Mouse (Mus musculus) MEL (cell line): ENCODE results near the gene Natd1. TPM values are rescaled to one million over a fixed set of nuclear protein-coding genes. Genes with fewer than 3 reads are reported as not detected.

Source experiments
- DNase-seq: peaks from one replicate; pipeline ENCODE4 v3.0.0; 2011; ENCODE audit warnings: low read depth, low spot score
- H3K27ac ChIP-seq: 2 replicates; pipeline ENCODE4 v1.5.1; 2012; ENCODE audit warnings: low read depth, mild to moderate bottlenecking, control low read depth, low read length, moderate library complexity; ENCODE audit not compliant: control insufficient read depth
- H3K27me3 ChIP-seq, 2 experiments: fragments of 150-350 bp in 1 of 2; sonication (generic) in 1 of 2; 2 replicates each; pipeline ENCODE4 v1.6.1; 2012; ENCODE audit warnings: low read length in 2 of 2, mild to moderate bottlenecking in 2 of 2, improper control_type of control experiment in 1 of 2, moderate library complexity in 1 of 2; ENCODE audit not compliant: insufficient read depth in 2 of 2, control insufficient read depth in 1 of 2
- H3K36me3 ChIP-seq, 2 experiments: 2 replicates each; pipeline ENCODE4 v1.6.1; 2012 to 2014; ENCODE audit warnings: low read length in 2 of 2, improper control_type of control experiment in 1 of 2, inconsistent platforms in 1 of 2, mild to moderate bottlenecking in 1 of 2; ENCODE audit not compliant: insufficient read depth in 2 of 2, control insufficient read depth in 1 of 2
- H3K4me1 ChIP-seq, 2 experiments: fragments of 150-350 bp in 1 of 2; sonication (generic) in 1 of 2; 2 replicates each; pipeline ENCODE4 v1.6.1; 2012; ENCODE audit warnings: low read length in 2 of 2, improper control_type of control experiment in 1 of 2, mild to moderate bottlenecking in 1 of 2; ENCODE audit not compliant: insufficient read depth in 2 of 2, control insufficient read depth in 1 of 2
- H3K4me3 ChIP-seq, 2 experiments: fragments of 150-350 bp in 1 of 2; sonication (generic) in 1 of 2; 2 replicates each; pipeline ENCODE4 v1.5.1; 2012; ENCODE audit warnings: low read depth in 2 of 2, low read length in 2 of 2, mild to moderate bottlenecking in 2 of 2, moderate library complexity in 2 of 2, control low read depth in 1 of 2, improper control_type of control experiment in 1 of 2; ENCODE audit not compliant: control insufficient read depth in 1 of 2, insufficient read depth in 1 of 2
- H3K79me2 ChIP-seq: 2 replicates; pipeline ENCODE4 v1.6.1; 2012; ENCODE audit warnings: mild to moderate bottlenecking, low read length, moderate library complexity; ENCODE audit not compliant: control insufficient read depth, poor library complexity, insufficient read depth
- H3K9ac ChIP-seq: 2 replicates; pipeline ENCODE4 v1.6.1; 2012; ENCODE audit warnings: low read depth, mild to moderate bottlenecking, control low read depth, low read length, moderate library complexity; ENCODE audit not compliant: control insufficient read depth, poor library complexity, severe bottlenecking
- H3K9me3 ChIP-seq: fragments of 150-350 bp; sonication (generic); replicated peaks from 2 replicates; pipeline ENCODE4 v1.6.1; 2012; ENCODE audit warnings: mild to moderate bottlenecking, low read length, improper control_type of control experiment, moderate library complexity; ENCODE audit not compliant: insufficient read depth
- BHLHE40 ChIP-seq: IDR thresholded peaks from 2 replicates; pipeline ENCODE4 v1.6.1; 2012; ENCODE audit warnings: low read depth, mild to moderate bottlenecking, inconsistent platforms, low read length, improper control_type of control experiment, borderline replicate concordance
- CTCF ChIP-seq, 3 experiments: IDR thresholded peaks in 2 of 3; conservative IDR thresholded peaks in 1 of 3; 2 replicates each; pipeline ENCODE4 v1.5.1; 2011 to 2012; ENCODE audit warnings: low read length in 3 of 3, low read depth in 2 of 3, mild to moderate bottlenecking in 2 of 3, improper control_type of control experiment in 1 of 3, inconsistent platforms in 1 of 3, mixed read lengths in 1 of 3, moderate library complexity in 1 of 3; ENCODE audit not compliant: control insufficient read depth in 1 of 3, insufficient read depth in 1 of 3, poor library complexity in 1 of 3, severe bottlenecking in 1 of 3
- ELF1 ChIP-seq: IDR thresholded peaks from 2 replicates; pipeline ENCODE4 v1.6.1; 2014; ENCODE audit warnings: low read depth, mild to moderate bottlenecking, inconsistent platforms, low read length, improper control_type of control experiment, moderate library complexity
- ETS1 ChIP-seq: IDR thresholded peaks from 2 replicates; pipeline ENCODE4 v1.6.1; 2012; ENCODE audit warnings: low read depth, mild to moderate bottlenecking, inconsistent platforms, low read length, improper control_type of control experiment, moderate library complexity
- GABPA ChIP-seq: IDR thresholded peaks from 2 replicates; pipeline ENCODE4 v1.6.1; 2012; ENCODE audit warnings: low read depth, mild to moderate bottlenecking, inconsistent platforms, low read length, improper control_type of control experiment, moderate library complexity
- HCFC1 ChIP-seq: IDR thresholded peaks from 2 replicates; pipeline ENCODE4 v1.6.1; 2012; ENCODE audit warnings: low read depth, mild to moderate bottlenecking, inconsistent platforms, low read length, improper control_type of control experiment, moderate library complexity
- KAT2A ChIP-seq: conservative IDR thresholded peaks from 2 replicates; pipeline ENCODE4 v1.6.1; 2012; ENCODE audit warnings: low read depth, low read length, improper control_type of control experiment, inconsistent platforms
- MAX ChIP-seq: IDR thresholded peaks from 2 replicates; pipeline ENCODE4 v1.6.1; 2011; ENCODE audit warnings: low read length, improper control_type of control experiment
- MEF2A ChIP-seq: IDR thresholded peaks from 2 replicates; pipeline ENCODE4 v1.6.1; 2014; ENCODE audit warnings: low read depth, mild to moderate bottlenecking, inconsistent platforms, low read length, improper control_type of control experiment; ENCODE audit not compliant: poor library complexity, insufficient replicate concordance, severe bottlenecking; ENCODE audit errors: extremely low read depth
- MXI1 ChIP-seq: IDR thresholded peaks from 2 replicates; pipeline ENCODE4 v1.6.1; 2011; ENCODE audit warnings: mild to moderate bottlenecking, low read depth, low read length, improper control_type of control experiment
- MYC ChIP-seq: IDR thresholded peaks from 2 replicates; pipeline ENCODE4 v1.6.1; 2011; ENCODE audit warnings: low read depth, mild to moderate bottlenecking, low read length, improper control_type of control experiment, moderate library complexity
- NELFE ChIP-seq: IDR thresholded peaks from 2 replicates; pipeline ENCODE4 v1.6.1; 2011; ENCODE audit warnings: low read depth, low read length, improper control_type of control experiment
- NRF1 ChIP-seq: IDR thresholded peaks from 2 replicates; pipeline ENCODE4 v1.6.1; 2014; ENCODE audit warnings: low read depth, mild to moderate bottlenecking, inconsistent platforms, low read length, improper control_type of control experiment, moderate library complexity; ENCODE audit not compliant: poor library complexity, insufficient read depth, severe bottlenecking
- POLR2A ChIP-seq, 2 experiments: IDR thresholded peaks; 2 replicates each; pipeline ENCODE4 v1.6.1; 2011 to 2012; ENCODE audit warnings: low read length in 2 of 2, mild to moderate bottlenecking in 2 of 2, control low read depth in 1 of 2, improper control_type of control experiment in 1 of 2, low read depth in 1 of 2, moderate library complexity in 1 of 2; ENCODE audit not compliant: control insufficient read depth in 1 of 2, insufficient read depth in 1 of 2, poor library complexity in 1 of 2
- POLR2AphosphoS5 ChIP-seq: IDR thresholded peaks from 2 replicates; pipeline ENCODE4 v1.6.1; 2012; ENCODE audit warnings: low read depth, borderline replicate concordance, mild to moderate bottlenecking, inconsistent platforms, low read length, moderate library complexity, mixed read lengths
- SIN3A ChIP-seq: IDR thresholded peaks from 2 replicates; pipeline ENCODE4 v1.6.1; 2012; ENCODE audit warnings: low read length, improper control_type of control experiment, inconsistent platforms
- SMC3 ChIP-seq: IDR thresholded peaks from 2 replicates; pipeline ENCODE4 v1.6.1; 2011; ENCODE audit warnings: low read depth, low read length, improper control_type of control experiment
- TAL1 ChIP-seq: IDR thresholded peaks from 2 replicates; pipeline ENCODE4 v1.6.1; 2012; ENCODE audit warnings: mild to moderate bottlenecking, inconsistent platforms, low read length, moderate library complexity, mixed read lengths
- UBTF ChIP-seq: IDR thresholded peaks from 2 replicates; pipeline ENCODE4 v1.6.1; 2012; ENCODE audit warnings: low read depth, mild to moderate bottlenecking, inconsistent platforms, low read length, improper control_type of control experiment, moderate library complexity, borderline replicate concordance; ENCODE audit not compliant: insufficient read depth
- USF1 ChIP-seq: IDR thresholded peaks from 2 replicates; pipeline ENCODE4 v1.6.1; 2014; ENCODE audit warnings: low read depth, mild to moderate bottlenecking, inconsistent platforms, low read length, improper control_type of control experiment, moderate library complexity
- USF2 ChIP-seq, 2 experiments: IDR thresholded peaks; 2 replicates each; pipeline ENCODE4 v1.6.1; 2011 to 2012; ENCODE audit warnings: improper control_type of control experiment in 2 of 2, low read length in 2 of 2, borderline replicate concordance in 1 of 2, inconsistent platforms in 1 of 2, low read depth in 1 of 2, mild to moderate bottlenecking in 1 of 2; ENCODE audit not compliant: insufficient read depth in 1 of 2
- ZKSCAN1 ChIP-seq: IDR thresholded peaks from 2 replicates; pipeline ENCODE4 v1.6.1; 2012; ENCODE audit warnings: low read depth, mild to moderate bottlenecking, inconsistent platforms, low read length, improper control_type of control experiment, moderate library complexity
- ZMIZ1 ChIP-seq: IDR thresholded peaks from 2 replicates; pipeline ENCODE4 v1.6.1; 2012; ENCODE audit warnings: low read depth, mild to moderate bottlenecking, inconsistent platforms, low read length, improper control_type of control experiment, moderate library complexity
- ZNF384 ChIP-seq: IDR thresholded peaks from 2 replicates; pipeline ENCODE4 v1.6.1; 2012; ENCODE audit warnings: low read depth, mild to moderate bottlenecking, inconsistent platforms, low read length, improper control_type of control experiment
- polyA plus RNA-seq, 2 experiments: library from polyadenylated mRNA; stranded (reverse) in 1 of 2; unstranded in 1 of 2; fragments of >175 nt in 1 of 2; fragments of >200 nt in 1 of 2; gene quantifications; 2 replicates each; pipeline versions ENCODE4 v1.2.1 to v1.2.4; 2012; ENCODE audit warnings: low replicate concordance in 2 of 2, low read depth in 1 of 2; ENCODE audit not compliant: insufficient read length in 2 of 2, insufficient read depth in 1 of 2, missing spikeins in 1 of 2
- total RNA-seq: library from RNA; depleted of rRNA; stranded (reverse); fragments of 300-350 nt; gene quantifications from 2 replicates; pipeline ENCODE4 v1.2.3, GENCODE M21; 2012

The Natd1 gene
- total and polyA plus RNA-seq, 3 experiments: 3.0 to 10.9 TPM; not detected in 1

DNA sequence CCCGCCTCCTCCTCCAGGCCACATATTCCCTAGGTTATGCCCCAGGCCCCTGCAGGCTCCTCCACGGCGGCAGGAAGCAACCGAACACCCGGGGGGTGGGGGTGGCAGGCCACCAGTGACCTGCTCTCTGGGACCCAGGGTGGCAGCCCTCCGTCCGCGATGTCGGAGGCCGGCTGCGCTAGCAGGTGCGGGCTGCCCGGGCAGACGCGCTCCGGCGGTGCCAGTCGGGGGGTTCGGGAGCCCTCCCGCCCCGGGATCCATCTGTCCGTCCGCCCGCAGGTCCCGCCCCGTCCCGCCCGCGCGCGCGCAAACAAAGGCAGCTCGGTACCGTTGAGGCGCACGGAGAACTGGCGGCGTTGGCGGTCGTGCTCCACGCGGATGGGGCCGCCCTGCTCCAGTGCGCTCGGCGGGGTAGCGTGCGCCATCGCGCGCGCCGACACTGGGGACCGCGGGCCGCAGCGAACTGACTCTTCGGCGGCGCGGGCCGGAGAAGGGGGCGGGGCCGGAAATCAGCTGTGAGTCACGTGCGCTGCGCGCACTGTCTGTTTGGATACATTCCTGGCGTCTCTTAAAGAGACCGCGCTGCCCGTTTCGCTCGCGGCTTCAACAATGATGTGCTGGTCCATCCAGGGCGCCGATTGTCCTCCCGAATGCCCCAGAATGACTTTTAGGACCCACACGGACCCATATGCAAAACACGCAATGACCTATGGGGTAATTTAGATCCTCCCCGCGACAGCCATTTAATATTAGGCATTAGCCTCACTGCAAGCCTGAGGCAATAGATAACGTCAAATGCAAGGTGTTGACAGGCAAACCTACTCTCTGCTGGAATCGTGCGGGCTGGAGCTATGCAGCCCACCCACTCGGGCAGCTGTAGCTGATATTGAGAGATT, 1.0 kb downstream of the Natd1 start (continued):
- TF ChIP-seq UBTF: 0 out of 2 replicates have a peak, but pooled peaks have one; percentile 54
- no peak for TF ChIP-seq CTCF (IDR thresholded peaks at IDR 0.05 in 2 of 3, conservative IDR thresholded peaks at IDR 0.05 in 1 of 3; ENCODE audit: control insufficient read depth in 1 of 3, insufficient read depth in 1 of 3, low read depth in 2 of 3, low read length in 3 of 3, poor library complexity in 1 of 3, severe bottlenecking in 1 of 3)
- TF ChIP-seq MEF2A: no peak
- no peak for TF ChIP-seq ZNF384
- TF ChIP-seq ZMIZ1: no peak; the same call in none of the 2 replicates
- TF ChIP-seq MYC: no peak
- TF ChIP-seq ETS1: peak; percentile 93
- TF ChIP-seq ZKSCAN1: no peak
- TF ChIP-seq MXI1: peak; percentile 98
- peak; percentile 100 for TF ChIP-seq SIN3A
- peak; percentile 65 to 80; a peak in 3 of 4 replicates for TF ChIP-seq POLR2A (IDR thresholded peaks at IDR 0.05; ENCODE audit: control insufficient read depth in 1 of 2, insufficient read depth in 1 of 2, low read depth in 1 of 2, low read length in 2 of 2, poor library complexity in 1 of 2)
- peak; percentile 94 for TF ChIP-seq BHLHE40
- TF ChIP-seq KAT2A: no peak; the same call in 1 of the 2 replicates
- peak; percentile 68 for TF ChIP-seq NELFE
- TF ChIP-seq HCFC1: peak; percentile 85
- TF ChIP-seq POLR2AphosphoS5: no peak
- peak; percentile 31 for TF ChIP-seq ELF1
- TF ChIP-seq USF2 (IDR thresholded peaks at IDR 0.05; ENCODE audit: borderline replicate concordance in 1 of 2, insufficient read depth in 1 of 2, low read depth in 1 of 2, low read length in 2 of 2): peak; percentile 84 to 94
- TF ChIP-seq TAL1: peak; percentile 86
- TF ChIP-seq MAX: peak; percentile 96

DNA sequence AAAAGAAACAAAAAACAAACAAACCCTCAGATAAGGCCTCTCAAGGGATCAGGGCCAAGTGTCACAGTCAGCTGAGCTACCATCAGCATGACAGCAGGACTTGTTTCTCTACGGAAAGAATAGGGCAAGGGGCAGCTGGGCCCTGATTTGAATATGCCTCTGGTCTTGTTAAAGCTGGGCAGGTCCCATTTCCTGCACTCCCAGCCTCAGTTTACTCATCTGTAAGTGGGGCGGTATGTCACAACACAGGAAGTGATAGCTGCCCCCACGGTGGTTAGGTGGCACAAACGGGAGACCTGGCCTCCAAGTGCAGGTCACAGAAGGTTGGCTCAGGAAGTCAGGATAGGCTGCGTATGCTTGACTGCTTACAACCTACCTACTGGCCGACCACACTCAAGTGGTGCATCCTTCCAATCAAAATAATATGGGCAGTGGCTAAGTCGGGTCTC, 2.0 kb downstream of the Natd1 start:
- Histone ChIP-seq H3K36me3 (peaks cover 0 to 13% of the 10 kb centered on the region in 2 experiments; a peak in 2 of 4 replicates), H3K4me3 (peak overlapping the region; percentile 61 to 73), H3K9me3 (no peaks in the 10 kb centered on the region), H3K27ac (peak overlapping the region; percentile 29; the same call in 1 of the 2 replicates)
- no peak for TF ChIP-seq NRF1
- TF ChIP-seq USF1: peak; percentile 45; the same call in 1 of the 2 replicates
- TF ChIP-seq MAX: peak; percentile 48; the same call in 1 of the 2 replicates
- no peak for TF ChIP-seq BHLHE40
- TF ChIP-seq ZNF384: peak; percentile 19; the same call in 1 of the 2 replicates
- no peak for TF ChIP-seq SMC3
- TF ChIP-seq ZKSCAN1: no peak; the same call in 1 of the 2 replicates
- no peak for TF ChIP-seq NELFE
- peak; percentile 94 for TF ChIP-seq SIN3A
- peak; percentile 95 for TF ChIP-seq ETS1
- TF ChIP-seq MXI1: peak; percentile 82
- no peak for TF ChIP-seq MYC
- no peak for TF ChIP-seq ZMIZ1
- no peak for TF ChIP-seq GABPA
- TF ChIP-seq, all 39 proteins: peak for 6
- peak overlapping the region; percentile 80 for H3K9ac ChIP-seq
- H3K27me3 ChIP-seq: no peaks in the 10 kb centered on the region
- peaks cover 7 to 21% of the 10 kb centered on the region in 2 experiments for H3K4me1 ChIP-seq
- peak; percentile 70 for DNase-seq
- H3K79me2 ChIP-seq: peaks cover 5% of the 10 kb centered on the region; the same call in 1 of the 2 replicates
